Mouse (Mus musculus): ENCODE measurements around the gene Snx29.

DNA sequence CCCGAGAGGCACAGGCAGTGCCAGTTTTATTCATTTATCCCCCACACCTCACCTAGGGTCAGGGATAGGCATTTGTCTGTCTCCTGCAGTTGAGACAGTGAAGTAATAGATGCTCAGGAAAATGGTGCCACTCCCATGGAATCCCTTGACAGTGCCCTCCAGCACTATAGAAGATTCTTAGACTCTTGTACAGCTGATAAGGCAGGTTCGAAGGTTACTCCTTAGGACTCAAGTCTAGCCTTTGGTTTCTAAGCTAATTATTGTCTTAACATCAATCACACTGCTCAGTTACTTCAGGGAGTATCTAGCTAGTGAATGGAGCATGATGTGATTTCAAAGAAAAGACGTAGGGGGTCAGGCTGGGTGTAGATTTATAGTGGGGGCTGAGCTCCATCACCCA is 273.9 kb downstream of the Snx29 start:
- no peak for TF ChIP-seq POLR2A (IDR thresholded peaks at IDR 0.05; ENCODE audit: borderline replicate concordance, insufficient read depth, low read length)
- TF ChIP-seq CTCF (IDR thresholded peaks at IDR 0.05; ENCODE audit: borderline replicate concordance, insufficient read depth, low read depth, low read length): no peak
